Mouse (Mus musculus) liver, adult 2 months (tissue): ENCODE measurements around the gene 4930402F06Rik.

Source experiments
- CTCF ChIP-seq: fragments of 200-500 bp; IDR thresholded peaks from 2 replicates; pipeline ENCODE4 v1.5.1; 2011; ENCODE audit warnings: low read depth, low read length, control low read depth
- POLR2A ChIP-seq: fragments of 200-500 bp; IDR thresholded peaks from 2 replicates; pipeline ENCODE4 v1.6.1; 2011; ENCODE audit warnings: low read length, control low read depth; ENCODE audit not compliant: insufficient read depth; ENCODE audit errors: extremely low read depth

DNA sequence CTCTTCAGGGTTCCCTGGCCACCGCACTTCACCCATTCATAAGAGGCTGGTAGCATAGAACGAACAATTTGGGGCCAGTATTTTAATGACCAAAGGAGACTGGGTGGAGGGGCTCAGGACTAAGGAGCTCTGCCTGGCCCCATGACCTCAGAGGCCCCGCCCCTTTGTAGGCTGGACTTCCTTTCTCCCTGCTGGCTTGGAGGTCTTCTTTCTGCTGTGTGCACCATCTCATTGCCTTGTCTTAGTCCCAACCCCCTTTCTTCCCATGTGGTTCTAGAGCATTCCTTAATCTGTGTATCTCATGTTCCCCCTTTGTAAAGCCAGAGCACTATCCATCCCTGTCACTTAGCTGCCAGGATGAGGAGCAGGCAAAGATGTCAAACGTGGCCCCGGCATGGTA is 49.3 kb upstream of the 4930402F06Rik start:
- TF ChIP-seq CTCF (no peak), POLR2A (no peak)
